Mouse (Mus musculus): ENCODE measurements around the gene Polr2g. TPM values are rescaled to one million over a fixed set of nuclear protein-coding genes. Genes with fewer than 3 reads are reported as not detected.
"Not testable (repeated sequence)": the region's sequence is repeated elsewhere in the genome, so short reads cannot be mapped to it uniquely, and the experiment has no call there.

Polr2g gene
- 174 and 190 TPM in 2 replicates for polyA plus RNA-seq (2015; fragmentation: Nextera tagmentation; extraction: Ambion mirVana)

DNA sequence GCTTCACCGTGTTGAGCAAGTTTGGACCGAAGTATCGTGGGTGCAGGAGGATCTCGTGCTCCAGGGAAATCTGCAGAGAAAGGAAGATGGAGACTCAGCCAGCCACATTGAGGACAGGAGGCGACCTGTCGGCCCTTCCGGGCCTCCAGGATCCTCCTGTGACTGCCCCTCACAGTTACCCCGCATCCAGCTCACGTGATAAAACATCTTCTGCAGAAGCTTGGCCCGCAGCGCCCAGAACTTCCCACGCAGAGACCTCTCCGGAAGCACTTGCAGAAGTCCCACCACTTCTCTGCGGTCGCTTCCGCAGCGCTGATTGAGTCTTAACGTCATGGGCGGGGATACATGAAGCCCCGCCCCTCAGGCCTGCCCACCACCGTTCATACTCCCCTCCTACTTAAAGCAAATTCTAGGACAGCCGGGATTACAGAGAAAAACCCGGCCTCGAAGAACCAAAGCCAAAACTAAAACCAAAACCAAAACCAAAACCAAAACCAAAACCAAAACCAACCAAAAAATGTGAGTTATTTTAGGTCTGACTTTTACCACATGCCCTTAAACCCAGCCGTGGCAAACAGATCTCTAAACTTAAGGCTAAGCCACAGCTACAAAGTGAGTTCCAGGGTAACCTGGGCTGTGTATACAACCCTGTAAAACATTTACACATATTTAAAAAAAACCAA is at the start of gene Polr2g:
Gene Polr2g, minus strand, starts transcription at position 314 of the 683 bp plus-strand sequence.
- no peaks in the 10 kb centered on the region for H3K9me3 ChIP-seq (replicated peaks)
- peaks cover 22% of the 10 kb centered on the region for H3K4me1 ChIP-seq
- peak within 1 kb of the TSS; percentile 88 for H3K4me2 ChIP-seq
- H3K9ac ChIP-seq: peak within 1 kb of the TSS; percentile 77
- peaks cover 32% of the 10 kb centered on the region for H3K36me3 ChIP-seq (ENCODE audit: poor library complexity, severe bottlenecking)
- ATAC-seq: peak; percentile 72
- 0 out of 2 replicates have a peak within 1 kb of the TSS, but pooled peaks have one; percentile 12 for H3K27ac ChIP-seq
- 2% methylated on average over 25 of the region's 25 CpGs for WGBS
- peak within 1 kb of the TSS; percentile 62 for H3K4me3 ChIP-seq
- H3K27me3 ChIP-seq: peaks cover 4% of the 10 kb centered on the region; the same call in 1 of the 2 replicates

GRCm38 (mm10) chr19:8844371-8845129 is 46.2 kb upstream of the Polr2g start:
- peaks cover 17% of the 10 kb centered on the region for H3K4me1 ChIP-seq
- no peak overlapping the region for H3K4me2 ChIP-seq
- H3K27me3 ChIP-seq: no peaks in the 10 kb centered on the region
- H3K9me3 ChIP-seq (replicated peaks): no peaks in the 10 kb centered on the region
- no peak overlapping the region for H3K27ac ChIP-seq
- 69% methylated on average over 5 of the region's 5 CpGs for WGBS
- no peak overlapping the region for H3K4me3 ChIP-seq
- ATAC-seq: no peak
- peaks cover 50% of the 10 kb centered on the region for H3K36me3 ChIP-seq (ENCODE audit: poor library complexity, severe bottlenecking)
- no peak overlapping the region for H3K9ac ChIP-seq

- H3K4me3 ChIP-seq: no peak overlapping the region
- H3K27me3 ChIP-seq: no peaks in the 10 kb centered on the region
- peak overlapping the region; percentile 46; the same call in 1 of the 2 replicates for H3K9ac ChIP-seq
- H3K36me3 ChIP-seq (ENCODE audit: poor library complexity, severe bottlenecking): peaks cover 40% of the 10 kb centered on the region
- no peak overlapping the region for H3K4me2 ChIP-seq
- H3K4me1 ChIP-seq: peaks cover 27% of the 10 kb centered on the region
- ATAC-seq: no peak
- H3K27ac ChIP-seq: no peak overlapping the region
- H3K9me3 ChIP-seq (replicated peaks): no peaks in the 10 kb centered on the region
- 83% methylated on average over 6 of the region's 6 CpGs for WGBS
These were observed 44.6 kb upstream of the Polr2g start for GRCm38 (mm10) chr19:8842961-8843360.

- no peak overlapping the region; the same call in 1 of the 2 replicates for H3K27ac ChIP-seq
- peak overlapping the region; percentile 90 for H3K9ac ChIP-seq
- peaks cover 27% of the 10 kb centered on the region for H3K4me1 ChIP-seq
- ATAC-seq: no peak
- no peaks in the 10 kb centered on the region for H3K27me3 ChIP-seq
- H3K4me2 ChIP-seq: peak overlapping the region; percentile 83
- H3K4me3 ChIP-seq: peak overlapping the region; percentile 65
- WGBS: 87% methylated on average over 7 of the region's 7 CpGs
- H3K36me3 ChIP-seq (ENCODE audit: poor library complexity, severe bottlenecking): peaks cover 24% of the 10 kb centered on the region
- no peaks in the 10 kb centered on the region for H3K9me3 ChIP-seq (replicated peaks)
These were observed 42.6 kb upstream of the Polr2g start for GRCm38 (mm10) chr19:8841012-8841411.

GRCm38 (mm10) chr19:8839908-8840791 is 41.8 kb upstream of the Polr2g start:
- H3K4me1 ChIP-seq: peaks cover 27% of the 10 kb centered on the region
- peak overlapping the region; percentile 65 for H3K4me3 ChIP-seq
- peaks cover 23% of the 10 kb centered on the region for H3K36me3 ChIP-seq (ENCODE audit: poor library complexity, severe bottlenecking)
- peak overlapping the region; percentile 83 for H3K4me2 ChIP-seq
- no peaks in the 10 kb centered on the region for H3K9me3 ChIP-seq (replicated peaks)
- H3K27ac ChIP-seq: peak overlapping the region; percentile 99
- 18% methylated on average over 29 of the region's 29 CpGs for WGBS
- no peaks in the 10 kb centered on the region for H3K27me3 ChIP-seq
- peak overlapping the region; percentile 90 for H3K9ac ChIP-seq
- peak; percentile 50 for ATAC-seq

DNA sequence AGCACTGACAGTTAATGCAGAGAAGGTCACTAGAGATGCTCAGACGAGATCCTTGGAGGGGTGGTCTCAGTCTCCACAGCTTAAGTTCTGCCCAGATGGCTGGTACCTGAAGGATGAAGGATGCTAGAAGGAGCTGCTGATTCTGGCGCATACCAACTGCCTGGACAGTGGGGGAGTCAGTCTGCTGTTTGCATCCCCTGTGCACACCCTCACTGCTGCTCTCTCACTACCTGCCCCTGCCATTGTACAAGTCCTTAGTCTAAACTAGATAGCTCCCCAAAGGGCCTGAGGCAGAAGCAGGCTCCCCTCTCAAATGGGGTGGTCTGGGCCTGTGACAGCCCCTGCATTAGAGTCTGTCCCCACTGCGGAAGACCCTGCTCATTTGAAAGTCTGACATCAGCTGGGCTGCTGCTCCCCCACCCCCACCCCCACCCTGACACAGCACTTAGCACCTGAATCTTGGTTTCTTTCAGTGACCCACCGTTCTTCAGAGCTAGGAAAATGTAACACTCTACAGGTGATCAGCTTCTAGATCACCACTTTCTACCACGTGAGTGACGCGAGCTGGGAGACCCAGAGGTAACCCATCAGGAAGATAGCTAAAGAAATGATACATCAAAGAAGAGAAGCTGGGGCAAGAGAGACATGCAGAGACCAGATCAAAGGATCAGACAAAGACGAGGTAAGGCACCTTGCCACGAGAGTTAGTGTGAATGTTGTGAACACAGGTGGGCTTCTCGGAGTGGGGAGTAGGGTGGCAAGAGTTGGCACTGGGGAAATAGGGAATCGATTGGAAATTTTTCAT is 40.9 kb upstream of the Polr2g start, which contains the start of gene Gng3:
Gene Gng3, minus strand, starts transcription at position 92 of the 805 bp plus-strand sequence.
- no peaks in the 10 kb centered on the region for H3K9me3 ChIP-seq (replicated peaks)
- peak within 1 kb of the TSS; percentile 83 for H3K4me2 ChIP-seq
- peak within 1 kb of the TSS; percentile 65 for H3K4me3 ChIP-seq
- peak within 1 kb of the TSS; percentile 90 for H3K9ac ChIP-seq
- no peaks in the 10 kb centered on the region for H3K27me3 ChIP-seq
- peaks cover 27% of the 10 kb centered on the region for H3K4me1 ChIP-seq
- H3K27ac ChIP-seq: peak within 1 kb of the TSS; percentile 99
- WGBS: 32% methylated on average over 11 of the region's 11 CpGs
- peaks cover 29% of the 10 kb centered on the region for H3K36me3 ChIP-seq (ENCODE audit: poor library complexity, severe bottlenecking)
- ATAC-seq: peak; percentile 79

DNA sequence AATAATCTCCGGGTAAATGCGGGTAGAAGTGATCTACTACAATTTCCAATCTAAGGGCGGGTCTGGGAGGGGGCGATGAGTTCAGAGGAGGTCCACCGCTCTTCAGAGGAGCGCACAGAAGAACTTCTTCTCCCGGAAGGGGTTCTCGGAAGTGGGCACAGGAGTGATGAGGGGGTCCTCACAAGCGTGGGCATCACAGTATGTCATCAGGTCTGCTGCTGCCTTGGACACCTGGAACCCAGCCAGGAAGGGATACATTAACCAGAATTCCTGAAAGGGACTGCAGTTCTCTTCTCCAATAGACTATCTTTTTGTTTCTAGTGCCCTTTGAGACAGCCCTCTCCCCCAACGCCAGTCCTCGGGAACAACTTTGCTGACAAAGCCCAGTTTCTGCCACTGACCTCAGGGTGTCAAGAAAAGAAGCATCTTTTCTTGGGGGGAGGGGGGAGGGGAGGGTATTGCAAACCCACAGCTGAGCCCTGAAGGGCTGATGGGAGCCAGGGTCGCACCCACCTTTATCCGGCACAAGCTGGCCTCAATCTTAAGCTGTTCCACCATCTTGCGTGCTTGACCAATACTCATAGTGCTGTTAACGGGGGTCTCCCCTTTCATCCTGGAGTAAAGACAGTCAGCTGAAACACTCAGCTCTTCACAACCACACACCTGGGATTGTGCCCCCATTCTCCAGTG is 39.8 kb upstream of the Polr2g start:
- Histone ChIP-seq H3K27me3 (no peaks in the 10 kb centered on the region), H3K36me3 (ENCODE audit: poor library complexity, severe bottlenecking) (peaks cover 41% of the 10 kb centered on the region), H3K4me2 (peak overlapping the region; percentile 83), H3K9ac (peak overlapping the region; percentile 90), H3K27ac (peak overlapping the region; percentile 99), H3K4me3 (peak overlapping the region; percentile 65), H3K9me3 (replicated peaks) (no peaks in the 10 kb centered on the region), H3K4me1 (peaks cover 27% of the 10 kb centered on the region)
- peak; percentile 14 for ATAC-seq
- WGBS: 7% methylated on average over 15 of the region's 15 CpGs

DNA sequence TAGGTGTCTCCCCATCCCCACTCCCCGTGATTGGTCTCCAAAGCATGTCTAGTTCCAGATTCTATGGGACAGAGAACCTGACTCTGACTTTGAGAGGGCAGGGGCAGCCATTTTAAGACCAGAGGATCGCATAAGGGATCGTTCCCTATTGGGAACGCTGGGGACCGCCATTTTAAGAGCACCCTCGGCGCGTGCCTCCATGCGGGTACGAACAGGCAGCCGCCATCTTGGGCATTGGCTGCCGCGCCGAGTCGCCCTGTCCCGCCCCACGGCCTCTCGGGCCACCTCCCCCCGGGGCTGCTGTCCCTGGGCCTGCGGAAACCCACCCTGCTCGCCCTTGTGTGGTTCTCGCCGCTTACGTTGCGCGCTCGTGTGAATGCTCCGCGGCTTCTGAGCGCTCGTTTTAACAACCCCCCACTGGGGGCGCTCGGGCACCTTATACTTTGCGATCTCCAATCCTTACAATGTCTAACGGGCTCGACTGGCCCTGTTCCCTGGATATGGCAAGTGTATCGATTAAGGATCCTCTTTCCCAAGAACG is 38.9 kb upstream of the Polr2g start, which contains the start of gene Bscl2:
Gene Bscl2, plus strand, starts transcription at position 217 of the 541 bp plus-strand sequence.
- Histone ChIP-seq H3K27me3 (no peaks in the 10 kb centered on the region), H3K27ac (peak within 1 kb of the TSS; percentile 99), H3K9me3 (replicated peaks) (no peaks in the 10 kb centered on the region), H3K4me2 (peak within 1 kb of the TSS; percentile 83), H3K4me1 (peaks cover 27% of the 10 kb centered on the region), H3K9ac (peak within 1 kb of the TSS; percentile 90), H3K36me3 (ENCODE audit: poor library complexity, severe bottlenecking) (peaks cover 44% of the 10 kb centered on the region), H3K4me3 (peak within 1 kb of the TSS; percentile 65)
- WGBS: under 1% methylated on average over 38 of the region's 38 CpGs
- peak; percentile 79 for ATAC-seq

GRCm38 (mm10) chr19:8836327-8836726 is 38.0 kb upstream of the Polr2g start:
- WGBS: 97% methylated on average over 10 of the region's 10 CpGs
- H3K27me3 ChIP-seq; ATAC-seq; H3K9me3 ChIP-seq (replicated peaks); H3K4me2 ChIP-seq; H3K4me3 ChIP-seq; H3K9ac ChIP-seq: not testable (repeated sequence)
- H3K4me1 ChIP-seq: peaks cover 27% of the 10 kb centered on the region
- H3K36me3 ChIP-seq (ENCODE audit: poor library complexity, severe bottlenecking): peaks cover 53% of the 10 kb centered on the region
- H3K27ac ChIP-seq: peak overlapping the region; percentile 99

DNA sequence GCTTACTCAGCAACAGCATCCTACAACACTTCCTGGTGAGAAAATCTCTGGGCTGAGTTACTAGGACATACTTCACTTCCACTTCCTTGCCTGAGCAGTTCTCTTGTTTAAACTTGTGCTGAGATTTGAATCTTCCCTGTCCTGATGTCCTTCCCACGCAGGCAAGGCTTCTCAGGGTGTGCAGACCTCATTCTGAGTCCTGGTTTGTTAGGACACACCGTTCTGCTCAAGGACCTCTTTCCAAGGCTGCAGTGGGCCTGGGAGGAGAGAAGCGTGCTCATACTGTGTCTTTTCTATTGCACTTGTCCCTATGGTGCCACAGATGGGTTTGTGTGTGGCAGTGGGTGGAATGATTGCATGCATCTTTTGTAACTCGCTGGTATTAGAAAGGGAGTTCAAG is 34.6 kb upstream of the Polr2g start:
- Histone ChIP-seq H3K9me3 (replicated peaks) (no peaks in the 10 kb centered on the region), H3K4me2 (no peak overlapping the region), H3K9ac (no peak overlapping the region), H3K27me3 (no peaks in the 10 kb centered on the region), H3K27ac (no peak overlapping the region), H3K36me3 (ENCODE audit: poor library complexity, severe bottlenecking) (peaks cover 83% of the 10 kb centered on the region), H3K4me1 (no peaks in the 10 kb centered on the region; the same call in 1 of the 2 replicates), H3K4me3 (no peak overlapping the region)
- WGBS: 91% methylated on average over 4 of the region's 4 CpGs
- no peak for ATAC-seq

Measured in forebrain, embryonic 13.5 days (tissue).